Mouse (Mus musculus) hindbrain, embryonic 14.5 days (tissue): ENCODE data around the gene Larp4b. TPM values are rescaled to one million over a fixed set of nuclear protein-coding genes. Genes with fewer than 3 reads are reported as not detected.
A peak's percentile ranks its signal among the peaks of the same experiment; 100 is the strongest.

Experiments used
- ATAC-seq: fragments of 200-750 bp; cut with Nextera tagmentation; 2 replicates; pipeline ENCODE4 v1.8.0; 2017; ENCODE audit warnings: moderate number of reproducible peaks, mild to moderate bottlenecking, moderate TSS enrichment, moderate library complexity; ENCODE audit not compliant: low FRiP score
- DNase-seq: peaks from one replicate; pipeline ENCODE4 v3.0.0-alpha.2; 2015; ENCODE audit warnings: low spot score
- H3K27ac ChIP-seq: fragments of 300-500 bp; sonication (generic); 2 replicates; pipeline ENCODE4 v1.5.1; 2014; ENCODE audit warnings: mild to moderate bottlenecking, moderate library complexity
- H3K27me3 ChIP-seq: fragments of 300-500 bp; sonication (generic); 2 replicates; pipeline ENCODE4 v1.6.1; 2014; ENCODE audit warnings: mild to moderate bottlenecking, low read length, mixed read lengths; ENCODE audit not compliant: control insufficient read depth, insufficient read depth
- H3K36me3 ChIP-seq: fragments of 300-500 bp; sonication (generic); replicated peaks from 2 replicates; pipeline ENCODE4 v1.6.1; 2014; ENCODE audit not compliant: control insufficient read depth, insufficient read depth
- H3K4me1 ChIP-seq: fragments of 300-500 bp; sonication (generic); replicated peaks from 2 replicates; pipeline ENCODE4 v1.6.1; 2014; ENCODE audit warnings: antibody characterized with exemption, low read length, mixed read lengths; ENCODE audit not compliant: control insufficient read depth, insufficient read depth
- H3K4me2 ChIP-seq: fragments of 300-500 bp; sonication (generic); replicated peaks from 2 replicates; pipeline ENCODE4 v1.6.1; 2014; ENCODE audit warnings: mild to moderate bottlenecking, moderate library complexity
- H3K4me3 ChIP-seq: fragments of 300-500 bp; sonication (generic); replicated peaks from 2 replicates; pipeline ENCODE4 v1.5.1; 2014; ENCODE audit warnings: mild to moderate bottlenecking, low read length
- H3K9ac ChIP-seq: fragments of 300-500 bp; sonication (generic); 2 replicates; pipeline ENCODE4 v1.6.1; 2014
- H3K9me3 ChIP-seq: fragments of 300-500 bp; sonication (generic); 2 replicates; pipeline ENCODE4 v1.6.1; 2016; ENCODE audit warnings: low read length; ENCODE audit not compliant: control insufficient read depth
- WGBS: fragments of 180-500 bp; shearing (Covaris S2); extraction: QIAGEN DNeasy Blood & Tissue Kit; methylation state at CpG from one replicate; pipeline ENCODE4 v1.1.7; 2014; 5-methylcytosine and 5-hydroxymethylcytosine counted together
- polyA plus RNA-seq: library from polyadenylated mRNA; unstranded; fragments of >200 nt; fragmentation: Nextera tagmentation; extraction: Ambion mirVana; gene quantifications from 2 replicates; pipeline ENCODE4 v1.2.1, GENCODE M21; 2014

Gene Larp4b
- polyA plus RNA-seq, 1 experiment from 2014 or later = 48.0 TPM

DNA sequence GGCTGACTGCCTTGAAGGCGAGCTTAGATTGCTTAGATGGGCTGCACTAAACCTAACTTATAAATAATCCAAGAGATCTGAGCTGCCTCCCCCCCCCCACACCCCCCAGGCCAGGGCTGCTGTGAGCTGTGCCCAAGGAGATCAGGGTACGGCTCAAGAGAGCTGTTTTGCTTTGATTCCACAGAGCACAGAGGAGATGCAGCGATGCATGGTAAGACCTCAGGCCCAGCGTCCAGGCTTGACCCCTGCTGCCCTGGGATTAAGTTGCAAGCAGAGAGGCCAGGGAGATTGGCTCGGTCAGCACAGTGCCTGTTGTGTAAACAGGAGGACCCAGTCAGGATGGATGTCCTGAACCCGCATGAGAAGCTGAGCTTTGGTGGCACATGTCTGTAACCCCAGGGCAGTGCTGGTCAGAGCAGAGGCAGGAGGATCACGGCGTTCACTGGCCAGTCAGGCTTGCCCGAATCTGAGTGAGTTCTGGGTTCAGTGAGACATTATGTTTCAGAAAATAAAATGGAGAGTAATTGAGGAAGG lies 99.2 kb downstream of the Larp4b start:
- Histone ChIP-seq H3K36me3 (no peaks in the 10 kb centered on the region), H3K27me3 (no peaks in the 10 kb centered on the region), H3K9ac (no peak overlapping the region), H3K27ac (no peak overlapping the region), H3K4me3 (no peak overlapping the region), H3K9me3 (no peaks in the 10 kb centered on the region), H3K4me2 (no peak overlapping the region), H3K4me1 (peaks cover 7% of the 10 kb centered on the region; the same call in 1 of the 2 replicates)
- 38% methylated on average over 9 of the region's 9 CpGs for WGBS
- ATAC-seq (no peak), DNase-seq (no peak)

DNA sequence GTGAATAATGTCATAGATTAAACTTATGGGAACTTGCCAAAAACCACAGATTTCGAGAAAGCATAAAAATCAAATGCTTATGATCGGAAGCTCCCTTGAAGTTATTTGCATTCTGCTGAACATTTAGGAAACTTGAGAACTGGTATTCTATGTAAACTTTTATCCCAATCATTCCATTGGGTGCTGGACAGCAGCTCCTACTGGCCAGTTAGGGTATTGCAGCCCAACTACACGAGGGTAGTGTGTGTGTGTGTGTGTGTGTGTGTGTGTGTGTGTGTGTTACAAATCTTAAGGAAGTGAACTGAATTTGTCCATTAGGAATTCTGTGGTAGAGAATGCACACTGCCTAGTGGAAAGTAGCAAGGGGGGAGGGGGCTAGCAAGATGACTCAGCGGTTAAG lies 101.0 kb downstream of the Larp4b start:
- 87% methylated on average over 4 of the region's 4 CpGs for WGBS
- H3K4me3 ChIP-seq = no peak overlapping the region
- no peak overlapping the region for H3K27ac ChIP-seq
- no peak overlapping the region for H3K4me2 ChIP-seq
- no peak overlapping the region for H3K9ac ChIP-seq
- ATAC-seq = no peak
- DNase-seq = no peak
- no peaks in the 10 kb centered on the region for H3K9me3 ChIP-seq
- H3K27me3 ChIP-seq = no peaks in the 10 kb centered on the region
- H3K36me3 ChIP-seq = no peaks in the 10 kb centered on the region
- H3K4me1 ChIP-seq = peaks cover 8% of the 10 kb centered on the region; the same call in 1 of the 2 replicates

DNA sequence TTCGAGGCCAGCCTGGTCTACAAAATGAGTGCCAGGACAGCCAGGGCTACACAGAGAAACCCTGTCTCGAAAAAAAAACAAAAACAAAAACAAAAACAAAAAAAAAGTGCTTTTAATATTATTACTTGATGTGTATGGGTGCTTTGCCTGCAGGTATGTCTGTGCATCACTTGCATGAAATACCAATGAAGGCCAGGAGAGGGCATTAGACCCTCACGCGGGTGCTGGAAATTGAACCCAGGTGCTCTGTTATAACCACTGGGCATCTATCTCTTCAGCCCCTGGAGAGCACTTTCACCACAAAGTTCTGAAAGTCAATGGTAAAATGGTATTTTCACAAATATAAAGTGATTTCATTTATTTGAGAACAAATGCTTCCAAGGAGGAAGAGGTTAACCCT lies 101.9 kb downstream of the Larp4b start:
- Histone ChIP-seq H3K4me2 (no peak overlapping the region), H3K4me3 (no peak overlapping the region), H3K36me3 (no peaks in the 10 kb centered on the region), H3K9ac (no peak overlapping the region), H3K27ac (no peak overlapping the region), H3K27me3 (no peaks in the 10 kb centered on the region), H3K9me3 (no peaks in the 10 kb centered on the region), H3K4me1 (peaks cover 8% of the 10 kb centered on the region; the same call in 1 of the 2 replicates)
- no peak for DNase-seq
- ATAC-seq = no peak
- 73% methylated on average over 4 of the region's 4 CpGs for WGBS

DNA sequence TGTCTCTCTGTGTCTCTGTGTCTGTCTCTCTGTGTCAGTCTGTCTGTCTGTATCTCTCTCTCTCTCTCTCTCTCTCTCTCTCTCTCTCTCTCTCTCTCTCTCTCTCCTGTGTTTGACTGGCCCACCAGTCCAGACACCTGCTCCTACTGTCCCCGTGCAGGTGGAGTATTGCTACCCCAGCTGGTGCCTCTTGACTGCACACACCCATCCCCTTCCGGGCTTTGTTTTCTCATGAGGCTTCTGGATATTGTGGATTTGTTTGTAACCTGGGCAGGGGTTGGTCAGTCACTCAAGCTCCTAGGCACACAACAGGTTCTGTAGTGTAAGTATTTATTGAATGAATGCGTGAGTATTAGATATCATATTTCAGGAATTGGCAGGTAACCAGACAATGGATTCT lies 104.4 kb downstream of the Larp4b start:
- ATAC-seq = no peak
- Histone ChIP-seq H3K4me1 (peaks cover 8% of the 10 kb centered on the region; the same call in 1 of the 2 replicates), H3K9ac (no peak overlapping the region), H3K27ac (no peak overlapping the region), H3K36me3 (no peaks in the 10 kb centered on the region), H3K4me3 (no peak overlapping the region), H3K9me3 (no peaks in the 10 kb centered on the region), H3K27me3 (no peaks in the 10 kb centered on the region), H3K4me2 (no peak overlapping the region)
- DNase-seq = no peak
- 81% methylated on average over 3 of the region's 3 CpGs for WGBS

DNA sequence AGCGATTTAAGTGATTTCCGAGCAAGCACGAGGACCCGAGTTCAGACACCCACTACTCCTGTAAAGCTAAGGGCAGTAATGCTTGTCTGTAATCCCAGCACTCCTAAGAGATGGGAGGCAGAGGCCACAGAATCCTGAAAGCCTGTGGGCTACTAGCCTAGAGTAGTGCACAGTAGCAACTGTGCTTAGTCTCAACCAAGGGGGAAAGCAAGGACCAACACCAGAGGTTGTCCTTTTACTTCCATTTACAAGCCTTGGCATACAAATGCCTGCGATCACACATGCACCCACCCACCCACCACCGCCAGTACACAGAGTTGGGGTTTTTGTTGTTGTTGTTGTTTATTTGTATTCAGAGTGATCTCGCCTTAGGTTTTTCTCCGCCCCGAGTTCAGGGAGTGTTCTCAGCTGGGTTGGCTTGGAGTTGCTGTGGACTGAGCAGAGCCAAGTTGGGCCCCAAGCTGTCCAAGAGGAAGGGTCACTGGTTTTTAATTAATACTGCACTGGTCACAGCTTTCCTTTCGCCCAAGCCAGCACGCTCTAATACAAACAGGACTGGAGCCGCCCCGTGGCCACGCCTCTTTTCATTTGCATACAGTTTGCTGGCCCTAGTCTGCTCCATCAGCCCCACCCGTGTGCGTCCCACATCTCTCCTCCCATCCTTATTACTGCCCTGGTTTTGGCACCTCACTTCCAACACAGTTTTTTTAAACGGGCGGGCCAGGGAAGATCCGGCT lies 105.2 kb downstream of the Larp4b start:
- Histone ChIP-seq H3K9ac (no peak overlapping the region), H3K4me2 (peak overlapping the region; percentile 40), H3K27me3 (no peaks in the 10 kb centered on the region), H3K36me3 (no peaks in the 10 kb centered on the region), H3K9me3 (no peaks in the 10 kb centered on the region), H3K27ac (no peak overlapping the region), H3K4me3 (no peak overlapping the region), H3K4me1 (peaks cover 8% of the 10 kb centered on the region; the same call in 1 of the 2 replicates)
- DNase-seq (no peak), ATAC-seq (peak; percentile 82)
- 36% methylated on average over 19 of the region's 19 CpGs for WGBS

DNA sequence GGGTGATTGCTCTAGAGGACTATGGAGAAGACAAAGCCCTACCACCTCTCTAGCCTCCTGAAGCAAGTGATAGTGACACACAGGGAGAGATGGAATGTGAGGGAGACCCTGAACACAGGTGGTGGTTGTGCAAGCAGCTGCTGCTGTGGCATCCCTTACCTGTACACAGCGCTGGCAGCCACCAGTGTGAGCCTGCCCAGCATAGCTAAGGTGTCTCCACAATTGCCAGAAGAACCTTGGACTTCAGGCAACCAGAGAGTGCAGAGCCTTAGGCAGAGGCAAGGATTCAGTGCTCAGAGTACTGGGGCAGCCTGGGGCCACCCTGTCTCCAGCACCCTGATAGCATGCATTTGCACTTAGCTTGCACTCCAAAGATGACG lies 105.8 kb downstream of the Larp4b start:
- Histone ChIP-seq H3K4me1 (peaks cover 8% of the 10 kb centered on the region; the same call in 1 of the 2 replicates), H3K27me3 (no peaks in the 10 kb centered on the region), H3K9me3 (no peaks in the 10 kb centered on the region), H3K27ac (no peak overlapping the region), H3K4me3 (no peak overlapping the region), H3K9ac (no peak overlapping the region), H3K4me2 (peak overlapping the region; percentile 40), H3K36me3 (no peaks in the 10 kb centered on the region)
- WGBS = 32% methylated on average over 2 of the region's 2 CpGs
- DNase-seq = no peak
- peak; percentile 28; the same call in 1 of the 2 replicates for ATAC-seq

DNA sequence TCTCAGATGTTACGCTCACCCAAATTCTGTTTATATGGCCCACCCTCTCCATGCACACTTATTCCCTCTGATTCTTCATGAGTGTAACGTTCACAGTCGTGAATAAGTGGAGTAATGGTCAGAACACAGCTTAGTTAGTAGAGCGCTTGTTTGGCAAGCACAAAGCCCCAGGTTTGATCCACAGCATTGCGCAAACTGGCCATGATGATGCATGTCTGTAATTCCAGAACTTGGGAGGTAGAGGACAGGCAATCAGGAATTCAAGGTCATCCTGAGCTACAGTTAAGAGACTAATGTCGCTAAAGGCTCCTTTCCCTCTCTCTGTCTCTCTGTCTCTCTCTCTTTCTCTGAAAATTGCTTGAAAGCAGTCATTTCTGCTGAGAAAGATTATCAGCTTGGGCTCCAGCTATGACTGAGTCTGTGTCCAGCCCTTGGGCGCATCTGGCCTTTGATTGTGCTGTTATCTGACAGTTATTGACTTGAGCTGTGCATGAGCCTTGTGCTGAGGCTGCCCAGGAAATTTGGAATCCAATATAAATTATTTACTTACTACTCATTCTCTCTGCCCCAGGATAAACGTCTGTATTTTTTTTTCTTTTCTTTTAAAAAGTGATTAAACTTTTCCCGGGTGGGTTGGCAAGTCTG lies 129.2 kb downstream of the Larp4b start:
- Histone ChIP-seq H3K27ac (no peak overlapping the region), H3K27me3 (no peaks in the 10 kb centered on the region), H3K4me2 (no peak overlapping the region), H3K4me1 (no peaks in the 10 kb centered on the region), H3K4me3 (no peak overlapping the region), H3K36me3 (no peaks in the 10 kb centered on the region), H3K9me3 (no peaks in the 10 kb centered on the region), H3K9ac (no peak overlapping the region)
- ATAC-seq (no peak), DNase-seq (no peak)
- 86% methylated on average over 9 of the region's 9 CpGs for WGBS

Other genes starting within 250 kb of the Larp4b start
- gene Wdr37, start 222.0 kb upstream of the Larp4b start, polyA plus RNA-seq = 66.8 and 69.7 TPM in 2 replicates
- gene Idi1, start 208.4 kb upstream of the Larp4b start, polyA plus RNA-seq = 95.4 and 122 TPM in 2 replicates
- not detected in 2 replicates for gene Gm9745, start 145.7 kb upstream of the Larp4b start, polyA plus RNA-seq
- not detected in 2 replicates for gene Idi2, start 141.0 kb upstream of the Larp4b start, polyA plus RNA-seq
- gene Gtpbp4, start 97.8 kb upstream of the Larp4b start, polyA plus RNA-seq = 59.1 and 65.9 TPM in 2 replicates
- gene Dip2c, start 182.6 kb downstream of the Larp4b start, polyA plus RNA-seq = 24.0 and 25.7 TPM in 2 replicates